Mouse (Mus musculus) myocyte (in vitro differentiated cells): ENCODE data around the gene 1700021F05Rik. TPM values are rescaled to one million over a fixed set of nuclear protein-coding genes. Genes with fewer than 3 reads are reported as not detected.

Experiments used
- H3K27me3 ChIP-seq: one replicate; pipeline ENCODE4 v1.6.1; 2011; ENCODE audit not compliant: control insufficient read depth, insufficient read depth, insufficient read length
- H3K36me3 ChIP-seq: one replicate; pipeline ENCODE4 v1.6.1; 2011; ENCODE audit not compliant: control insufficient read depth, insufficient read depth
- H3K4me2 ChIP-seq: one replicate; pipeline ENCODE4 v1.6.1; 2011; ENCODE audit warnings: low read depth, control low read depth
- H3K4me3 ChIP-seq: one replicate; pipeline ENCODE4 v1.5.1; 2011; ENCODE audit warnings: mild to moderate bottlenecking, control low read depth, moderate library complexity
- H3K79me2 ChIP-seq: one replicate; pipeline ENCODE4 v1.6.1; 2011; ENCODE audit not compliant: control insufficient read depth, insufficient read depth
- H3ac ChIP-seq: one replicate; pipeline ENCODE4 v1.6.1; 2011; ENCODE audit not compliant: control insufficient read depth, insufficient read length
- CEBPB ChIP-seq: IDR thresholded peaks from 2 replicates; pipeline ENCODE4 v1.6.1; 2011; ENCODE audit warnings: mild to moderate bottlenecking, moderate library complexity; ENCODE audit not compliant: poor library complexity, insufficient read depth, severe bottlenecking
- E2F4 ChIP-seq: IDR thresholded peaks from one replicate; pipeline ENCODE4 v1.6.1; 2011; ENCODE audit warnings: mild to moderate bottlenecking, control low read depth, moderate library complexity; ENCODE audit not compliant: insufficient read depth
- MAX ChIP-seq: IDR thresholded peaks from one replicate; pipeline ENCODE4 v1.6.1; 2011; ENCODE audit warnings: low read depth, mild to moderate bottlenecking, control low read depth
- MYOD1 ChIP-seq, 3 experiments: IDR thresholded peaks; one replicate each; pipeline ENCODE4 v1.6.1; 2011; ENCODE audit warnings: control low read depth in 2 of 3, low read depth in 2 of 3, mild to moderate bottlenecking in 2 of 3, moderate library complexity in 1 of 3; ENCODE audit not compliant: insufficient read length in 2 of 3, control insufficient read depth in 1 of 3
- MYOG ChIP-seq, 3 experiments: IDR thresholded peaks; one replicate each; pipeline ENCODE4 v1.6.1; 2011; ENCODE audit warnings: control low read depth in 2 of 3, low read depth in 2 of 3, mild to moderate bottlenecking in 2 of 3; ENCODE audit not compliant: insufficient read length in 2 of 3, control insufficient read depth in 1 of 3, insufficient read depth in 1 of 3
- POLR2A ChIP-seq: IDR thresholded peaks from one replicate; pipeline ENCODE4 v1.6.1; 2011; ENCODE audit warnings: low read depth, mild to moderate bottlenecking, control low read depth, moderate library complexity; ENCODE audit not compliant: insufficient read length
- POLR2AphosphoS2 ChIP-seq: IDR thresholded peaks from one replicate; pipeline ENCODE4 v1.6.1; 2011; ENCODE audit warnings: low read depth, control low read depth; ENCODE audit not compliant: insufficient read length
- REST ChIP-seq: IDR thresholded peaks from one replicate; pipeline ENCODE4 v1.6.1; 2011; ENCODE audit warnings: mild to moderate bottlenecking, control low read depth, moderate library complexity; ENCODE audit not compliant: insufficient read depth, insufficient read length
- SRF ChIP-seq: IDR thresholded peaks from one replicate; pipeline ENCODE4 v1.6.1; 2011; ENCODE audit warnings: low read depth; ENCODE audit not compliant: control insufficient read depth, insufficient read length
- TCF12 ChIP-seq: IDR thresholded peaks from one replicate; pipeline ENCODE4 v1.6.1; 2011; ENCODE audit warnings: mild to moderate bottlenecking, control low read depth; ENCODE audit not compliant: poor library complexity, insufficient read depth, severe bottlenecking
- TCF3 ChIP-seq: IDR thresholded peaks from one replicate; pipeline ENCODE4 v1.6.1; 2011; ENCODE audit warnings: low read depth, control low read depth; ENCODE audit not compliant: insufficient read length
- USF1 ChIP-seq: IDR thresholded peaks from one replicate; pipeline ENCODE4 v1.6.1; 2011; ENCODE audit warnings: low read depth, mild to moderate bottlenecking, control low read depth, moderate library complexity
- polyA plus RNA-seq: library from polyadenylated mRNA; unstranded; fragments of >200 nt; fragmentation: generic; extraction: Trizol; gene quantifications from one replicate; pipeline ENCODE4 v1.2.1, GENCODE M21; 2012; ENCODE audit warnings: missing spikeins

1700021F05Rik gene
- polyA plus RNA-seq, 1 experiment, result 52.6 TPM

DNA sequence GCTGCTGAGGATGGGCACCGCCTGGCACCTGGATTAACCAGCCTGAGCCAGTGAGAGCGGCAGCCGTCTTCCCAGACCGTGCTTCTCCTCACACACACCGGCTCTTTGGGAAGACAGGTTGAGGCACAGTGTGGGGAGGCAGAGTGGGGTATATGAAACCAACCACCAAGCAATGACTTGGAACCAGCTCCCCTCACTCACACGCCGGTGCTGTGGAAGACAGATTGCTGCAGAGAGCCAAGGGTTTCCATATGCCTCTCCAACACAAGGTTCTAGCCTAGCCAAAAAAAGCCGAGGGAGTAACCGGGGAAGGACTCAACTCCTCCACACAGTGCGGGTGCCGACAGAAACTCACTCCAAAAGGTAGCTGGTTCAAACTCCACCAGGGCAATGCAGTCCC lies 18.5 kb upstream of the 1700021F05Rik start:
- Histone ChIP-seq H3K4me2 (no peak overlapping the region), H3ac (no peak overlapping the region)
- TF ChIP-seq POLR2AphosphoS2 (no peak), CEBPB (no peak), MYOG (IDR thresholded peaks at IDR 0.05; ENCODE audit: control insufficient read depth in 1 of 3, insufficient read depth in 1 of 3, insufficient read length in 2 of 3, low read depth in 2 of 3) (no peak), REST (no peak), TCF12 (no peak), TCF3 (no peak)

DNA sequence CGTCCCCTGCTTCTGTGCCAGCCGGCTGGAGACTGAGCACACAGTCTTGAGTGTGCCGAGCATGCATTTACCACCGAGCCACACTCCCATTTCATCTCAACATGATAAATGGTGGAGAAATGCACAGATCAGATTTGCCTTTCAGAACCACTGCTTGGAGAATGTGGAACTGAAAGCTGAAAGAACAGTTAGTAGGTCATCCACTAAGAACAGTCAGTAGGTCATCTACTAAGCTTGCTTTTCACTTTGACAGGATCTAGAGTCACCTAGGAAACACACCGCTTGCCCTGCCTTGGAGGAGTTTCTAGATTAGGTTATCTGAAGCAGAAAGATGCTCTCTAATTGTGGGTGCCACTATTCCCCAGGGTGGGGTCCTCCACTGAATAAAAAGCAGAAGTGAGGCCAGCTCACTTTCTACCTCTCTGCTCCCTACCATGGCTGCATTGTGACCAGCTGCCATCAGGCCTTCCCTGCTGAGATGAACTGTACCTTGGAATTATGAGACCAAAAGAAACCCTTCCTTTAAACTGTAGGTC lies 16.9 kb upstream of the 1700021F05Rik start:
- H3K4me2 ChIP-seq, result no peak overlapping the region
- H3K27me3 ChIP-seq, result peaks cover 19% of the 10 kb centered on the region
- no peak overlapping the region for H3ac ChIP-seq
- H3K4me3 ChIP-seq, result no peak overlapping the region
- H3K79me2 ChIP-seq, result no peaks in the 10 kb centered on the region
- no peaks in the 10 kb centered on the region for H3K36me3 ChIP-seq
- TF ChIP-seq MAX (no peak), USF1 (no peak), REST (no peak), MYOG (IDR thresholded peaks at IDR 0.05; ENCODE audit: control insufficient read depth in 1 of 3, insufficient read depth in 1 of 3, insufficient read length in 2 of 3, low read depth in 2 of 3) (no peak), CEBPB (no peak), TCF3 (no peak), POLR2AphosphoS2 (no peak), POLR2A (no peak)

More for the DNA sequence above, 18.5 kb upstream of the 1700021F05Rik start:
- Histone ChIP-seq H3K79me2 (no peaks in the 10 kb centered on the region), H3K4me3 (no peak overlapping the region), H3K27me3 (peaks cover 19% of the 10 kb centered on the region), H3K36me3 (no peaks in the 10 kb centered on the region)

DNA sequence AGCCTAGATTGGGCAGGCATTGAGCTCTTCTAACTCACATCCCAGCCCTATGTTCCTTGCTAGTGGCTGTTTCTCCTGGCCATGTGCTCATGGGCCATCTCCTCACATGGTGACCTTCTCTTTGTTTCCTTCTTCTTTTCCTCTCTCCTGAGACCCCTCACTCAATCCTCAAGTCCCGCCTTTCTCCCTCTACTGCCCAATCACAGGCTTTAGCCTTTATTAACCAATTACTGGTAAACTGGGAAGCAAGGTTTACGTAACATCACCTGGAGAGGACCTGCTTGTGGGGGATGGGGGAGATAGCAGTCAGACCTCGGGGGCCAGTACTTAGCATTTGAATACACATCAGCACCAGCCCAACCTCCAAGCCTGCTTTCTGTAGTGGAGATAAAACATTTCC lies 10.6 kb upstream of the 1700021F05Rik start:
- Histone ChIP-seq H3K36me3 (no peaks in the 10 kb centered on the region), H3ac (no peak overlapping the region), H3K4me3 (no peak overlapping the region), H3K4me2 (no peak overlapping the region), H3K79me2 (no peaks in the 10 kb centered on the region), H3K27me3 (peaks cover 5% of the 10 kb centered on the region)
- TF ChIP-seq POLR2A (no peak), TCF3 (no peak), SRF (no peak)

DNA sequence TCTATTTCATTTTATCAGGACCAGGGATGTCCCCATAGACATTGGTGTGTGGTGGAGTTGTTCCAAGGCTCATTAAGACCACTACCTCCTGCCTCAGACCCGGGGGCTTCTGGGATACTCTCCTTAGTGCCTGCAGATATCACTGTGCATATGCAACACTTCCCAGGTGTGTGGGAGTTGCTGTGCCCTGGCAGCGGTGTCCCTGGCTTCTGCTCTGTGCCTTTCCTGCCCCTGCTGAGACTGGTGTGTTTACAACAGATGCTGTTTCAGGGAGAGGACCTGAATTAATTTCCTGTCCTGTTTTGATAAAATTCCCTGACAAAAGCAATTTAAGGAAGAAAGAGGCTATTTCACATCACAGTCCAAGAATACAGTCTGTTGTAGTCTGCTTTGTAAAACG lies 10.1 kb upstream of the 1700021F05Rik start:
- Histone ChIP-seq H3K4me3 (no peak overlapping the region), H3K27me3 (peaks cover 5% of the 10 kb centered on the region), H3K4me2 (no peak overlapping the region), H3K79me2 (no peaks in the 10 kb centered on the region), H3ac (no peak overlapping the region), H3K36me3 (no peaks in the 10 kb centered on the region)
- TF ChIP-seq CEBPB (no peak), POLR2A (no peak), MYOG (IDR thresholded peaks at IDR 0.05; ENCODE audit: control insufficient read depth in 1 of 3, insufficient read depth in 1 of 3, insufficient read length in 2 of 3, low read depth in 2 of 3) (no peak), E2F4 (no peak), MAX (no peak), TCF3 (no peak), USF1 (no peak), REST (no peak), SRF (no peak), MYOD1 (IDR thresholded peaks at IDR 0.05; ENCODE audit: control insufficient read depth in 1 of 3, insufficient read length in 2 of 3, low read depth in 2 of 3) (no peak), TCF12 (no peak), POLR2AphosphoS2 (no peak)

DNA sequence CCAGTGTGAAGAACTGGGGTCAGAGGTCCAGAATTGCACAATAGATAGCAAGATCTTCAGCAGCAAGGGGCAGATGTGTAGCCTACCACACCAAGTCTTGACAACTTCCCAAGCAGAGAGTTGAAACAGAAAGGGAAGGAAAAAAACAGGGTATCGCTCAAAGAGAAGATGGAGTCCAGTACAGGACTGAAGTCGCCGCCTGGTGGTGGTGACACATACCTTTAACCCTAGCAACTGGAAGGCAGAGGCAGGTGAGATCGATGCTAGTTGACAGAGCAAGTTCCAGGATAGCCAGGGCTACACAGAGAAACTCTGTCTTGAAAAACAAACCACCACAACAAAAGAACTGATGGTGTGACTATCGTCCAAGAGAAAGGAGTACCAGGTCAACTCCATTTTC lies 8.6 kb upstream of the 1700021F05Rik start:
- Histone ChIP-seq H3K36me3 (no peaks in the 10 kb centered on the region), H3K4me2 (no peak overlapping the region), H3K27me3 (peaks cover 5% of the 10 kb centered on the region), H3ac (no peak overlapping the region), H3K79me2 (no peaks in the 10 kb centered on the region), H3K4me3 (no peak overlapping the region)
- no peak for TF ChIP-seq SRF
- TF ChIP-seq POLR2A, result no peak
- TF ChIP-seq E2F4, result no peak
- TF ChIP-seq MYOG (IDR thresholded peaks at IDR 0.05; ENCODE audit: control insufficient read depth in 1 of 3, insufficient read depth in 1 of 3, insufficient read length in 2 of 3, low read depth in 2 of 3), result no peak
- TF ChIP-seq CEBPB, result no peak
- TF ChIP-seq MYOD1 (IDR thresholded peaks at IDR 0.05; ENCODE audit: control insufficient read depth in 1 of 3, insufficient read length in 2 of 3, low read depth in 2 of 3), result no peak
- no peak for TF ChIP-seq USF1
- no peak for TF ChIP-seq POLR2AphosphoS2
- TF ChIP-seq MAX, result no peak
- no peak for TF ChIP-seq TCF12
- no peak for TF ChIP-seq REST
- TF ChIP-seq TCF3, result no peak
